Mouse (Mus musculus): ENCODE measurements around the gene Rdx.
"Not testable (repeated sequence)": the region's sequence is repeated elsewhere in the genome, so short reads cannot be mapped to it uniquely, and the experiment has no call there.

Rdx gene

GRCm38 (mm10) chr9:52059788-52060187, 12.8 kb downstream of the Rdx start:
- DNase-seq, result no peak

GRCm38 (mm10) chr9:52070052-52070451, 23.1 kb downstream of the Rdx start:
- DNase-seq, result no peak

GRCm38 (mm10) chr9:52071352-52071751, 24.4 kb downstream of the Rdx start:
- not testable (repeated sequence) for DNase-seq

- DNase-seq, result no peak
Measured at GRCm38 (mm10) chr9:52072202-52072601, 25.2 kb downstream of the Rdx start.

- DNase-seq, result no peak
Measured at GRCm38 (mm10) chr9:52076089-52076488, 29.1 kb downstream of the Rdx start.

- no peak for DNase-seq
Measured at GRCm38 (mm10) chr9:52077692-52078091, 30.7 kb downstream of the Rdx start.

- DNase-seq, result no peak
Measured at GRCm38 (mm10) chr9:52081979-52082378, 35.0 kb downstream of the Rdx start.

- no peak for DNase-seq
Measured at GRCm38 (mm10) chr9:52082414-52082813, 35.4 kb downstream of the Rdx start.

GRCm38 (mm10) chr9:52091752-52092151, 44.8 kb downstream of the Rdx start:
- DNase-seq, result no peak

- no peak for DNase-seq
Measured at GRCm38 (mm10) chr9:52092311-52092710, 45.3 kb downstream of the Rdx start.

GRCm38 (mm10) chr9:52093108-52093507, 46.1 kb downstream of the Rdx start:
- no peak for DNase-seq

- no peak for DNase-seq
Measured at GRCm38 (mm10) chr9:52094016-52094415, 47.0 kb downstream of the Rdx start.

GRCm38 (mm10) chr9:52094471-52094980, 47.6 kb downstream of the Rdx start:
- DNase-seq, result no peak

- no peak for DNase-seq
Measured at GRCm38 (mm10) chr9:52095666-52096065, 48.7 kb downstream of the Rdx start.

- DNase-seq, result no peak
Measured at GRCm38 (mm10) chr9:52097386-52097785, 50.4 kb downstream of the Rdx start.

GRCm38 (mm10) chr9:52098600-52098999, 51.6 kb downstream of the Rdx start:
- DNase-seq, result peak; percentile 83

GRCm38 (mm10) chr9:52100426-52100825, 53.5 kb downstream of the Rdx start:
- DNase-seq, result no peak

GRCm38 (mm10) chr9:52102060-52102844, 55.3 kb downstream of the Rdx start:
- DNase-seq, result no peak

- no peak for DNase-seq
Measured at GRCm38 (mm10) chr9:52103448-52104224, 56.7 kb downstream of the Rdx start.

GRCm38 (mm10) chr9:52104225-52104615, 57.2 kb downstream of the Rdx start:
- no peak for DNase-seq

GRCm38 (mm10) chr9:52105423-52105822, 58.5 kb downstream of the Rdx start:
- no peak for DNase-seq

GRCm38 (mm10) chr9:52107161-52107560, 60.2 kb downstream of the Rdx start:
- DNase-seq, result no peak

- DNase-seq, result no peak
Measured at GRCm38 (mm10) chr9:52110738-52111137, 63.8 kb downstream of the Rdx start.

- DNase-seq, result no peak
Measured at GRCm38 (mm10) chr9:52113091-52113490, 66.1 kb downstream of the Rdx start.
